Mouse (Mus musculus) CD4-positive, CD25-positive, alpha-beta regulatory T cell, adult 2 months (primary cell): ENCODE data around the gene Kif3a.

Experiments
- DNase-seq: peaks from one replicate; pipeline ENCODE4 v3.0.0-alpha.2; 2012; ENCODE audit warnings: low read depth, low spot score

The Kif3a gene

DNA sequence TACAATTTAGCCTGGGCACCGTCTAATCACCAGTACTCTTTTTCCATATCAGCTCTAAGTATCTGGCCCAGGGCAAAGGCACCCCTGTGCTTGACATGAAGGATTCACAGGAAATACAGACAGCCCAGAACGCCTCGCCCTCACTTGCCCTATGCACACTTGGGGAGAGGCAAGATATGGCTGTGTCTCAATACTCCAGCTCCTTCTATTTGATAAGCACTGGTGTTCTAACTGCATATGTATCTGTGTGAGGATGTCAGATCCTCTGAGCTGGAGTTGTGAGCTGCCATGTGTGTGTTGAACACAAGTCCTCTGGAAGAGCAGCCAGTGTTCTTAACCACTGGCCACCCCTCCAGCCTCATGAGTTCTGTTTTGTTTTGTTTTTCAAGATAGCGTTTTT is 84.3 kb downstream of the Kif3a start:
- no peak for DNase-seq
